Mouse (Mus musculus) testis, adult 2 months (tissue): Measurements from ENCODE around the gene Comt. TPM values are rescaled to one million over a fixed set of nuclear protein-coding genes. Genes with fewer than 3 reads are reported as not detected.

Source experiments
- H3K27ac ChIP-seq: fragments of 200-500 bp; 2 replicates; pipeline ENCODE4 v1.5.1; 2012; ENCODE audit warnings: low read depth, low read length; ENCODE audit not compliant: control insufficient read depth, insufficient read depth
- H3K27me3 ChIP-seq: fragments of 200-500 bp; 2 replicates; pipeline ENCODE4 v1.6.1; 2012; ENCODE audit warnings: mild to moderate bottlenecking, low read length, moderate library complexity; ENCODE audit not compliant: control insufficient read depth, insufficient read depth
- H3K36me3 ChIP-seq: fragments of 200-500 bp; 2 replicates; pipeline ENCODE4 v1.6.1; 2012; ENCODE audit warnings: mild to moderate bottlenecking, low read length; ENCODE audit not compliant: control insufficient read depth, insufficient read depth
- H3K4me1 ChIP-seq: fragments of 200-500 bp; 2 replicates; pipeline ENCODE4 v1.6.1; 2012; ENCODE audit warnings: low read length; ENCODE audit not compliant: control insufficient read depth, insufficient read depth
- H3K4me3 ChIP-seq: fragments of 200-500 bp; 2 replicates; pipeline ENCODE4 v1.5.1; 2012; ENCODE audit warnings: low read depth, mild to moderate bottlenecking, low read length, moderate library complexity, mixed read lengths; ENCODE audit not compliant: control insufficient read depth
- CTCF ChIP-seq: fragments of 200-500 bp; IDR thresholded peaks from 2 replicates; pipeline ENCODE4 v1.5.1; 2012; ENCODE audit warnings: low read depth, mild to moderate bottlenecking, inconsistent platforms, low read length, moderate library complexity; ENCODE audit not compliant: control insufficient read depth, insufficient read depth, insufficient replicate concordance
- POLR2A ChIP-seq: fragments of 200-500 bp; IDR thresholded peaks from 2 replicates; pipeline ENCODE4 v1.6.1; 2012; ENCODE audit warnings: low read depth, mild to moderate bottlenecking, inconsistent platforms, low read length, moderate library complexity; ENCODE audit not compliant: control insufficient read depth
- polyA plus RNA-seq: library from polyadenylated mRNA; depleted of rRNA; stranded (reverse); fragments of >200 nt; gene quantifications from 2 replicates; pipeline ENCODE4 v1.2.3, GENCODE M21; 2012; rRNA removed

The Comt gene
- polyA plus RNA-seq, 1 experiment = 12.2 TPM

- Histone ChIP-seq H3K4me1 (no peaks in the 10 kb centered on the region), H3K27me3 (no peaks in the 10 kb centered on the region), H3K36me3 (no peaks in the 10 kb centered on the region), H3K4me3 (no peak overlapping the region), H3K27ac (no peak overlapping the region)
- no peak for TF ChIP-seq CTCF
- no peak for TF ChIP-seq POLR2A
Measured at GRCm38 (mm10) chr16:18362948-18363347, 63.7 kb downstream of the Comt start.

- no peaks in the 10 kb centered on the region for H3K4me1 ChIP-seq
- TF ChIP-seq POLR2A (no peak), CTCF (no peak)
- H3K4me3 ChIP-seq = no peak overlapping the region
- no peak overlapping the region; the same call in 1 of the 2 replicates for H3K27ac ChIP-seq
- no peaks in the 10 kb centered on the region for H3K36me3 ChIP-seq
- H3K27me3 ChIP-seq = no peaks in the 10 kb centered on the region
Measured at GRCm38 (mm10) chr16:18360151-18360805, 66.4 kb downstream of the Comt start.

GRCm38 (mm10) chr16:18357977-18358376 is 68.7 kb downstream of the Comt start:
- TF ChIP-seq CTCF (no peak), POLR2A (no peak)
- Histone ChIP-seq H3K36me3 (no peaks in the 10 kb centered on the region), H3K4me3 (no peak overlapping the region), H3K27ac (no peak overlapping the region), H3K27me3 (no peaks in the 10 kb centered on the region), H3K4me1 (no peaks in the 10 kb centered on the region)

- Histone ChIP-seq H3K4me1 (no peaks in the 10 kb centered on the region), H3K4me3 (no peak overlapping the region), H3K27me3 (no peaks in the 10 kb centered on the region), H3K27ac (no peak overlapping the region), H3K36me3 (no peaks in the 10 kb centered on the region)
- TF ChIP-seq CTCF (no peak), POLR2A (no peak)
Measured at GRCm38 (mm10) chr16:18356961-18357360, 69.7 kb downstream of the Comt start.

Other genes with a start within 250 kb of the Comt start
- gene Ccdc188, start 209.0 kb downstream of the Comt start, polyA plus RNA-seq = 103 and 117 TPM in 2 replicates
- 4.3 and 5.5 TPM in 2 replicates for gene Zdhhc8, start 191.7 kb downstream of the Comt start, polyA plus RNA-seq
- gene Trmt2a, start 178.2 kb downstream of the Comt start, polyA plus RNA-seq = 23.5 and 24.9 TPM in 2 replicates
- gene Ranbp1, start 178.1 kb downstream of the Comt start, polyA plus RNA-seq = 64.4 and 76.0 TPM in 2 replicates
- 0.38 and 0.58 TPM in 2 replicates for gene Gm49776, start 168.5 kb downstream of the Comt start, polyA plus RNA-seq
- 23.3 and 28.9 TPM in 2 replicates for gene Dgcr8, start 137.6 kb downstream of the Comt start, polyA plus RNA-seq
- gene Tango2, start 78.7 kb downstream of the Comt start, polyA plus RNA-seq = 10.9 and 11.6 TPM in 2 replicates
- gene Arvcf, start 78.7 kb downstream of the Comt start, polyA plus RNA-seq = 7.8 and 10.9 TPM in 2 replicates
- gene Txnrd2, start 468 bp downstream of the Comt start, polyA plus RNA-seq = 4.3 and 4.5 TPM in 2 replicates
- 71.6 and 75.5 TPM in 2 replicates for gene Gnb1l, start 71.9 kb upstream of the Comt start, polyA plus RNA-seq
- gene Rtl10, start 72.0 kb upstream of the Comt start, polyA plus RNA-seq = 7.0 and 7.1 TPM in 2 replicates
- 4.2 and 6.1 TPM in 2 replicates for gene Tbx1, start 163.8 kb upstream of the Comt start, polyA plus RNA-seq
- gene Gp1bb, start 195.6 kb upstream of the Comt start, polyA plus RNA-seq = 7.8 and 10.9 TPM in 2 replicates
- gene Gm49601, start 199.6 kb upstream of the Comt start, polyA plus RNA-seq = 9.5 and 11.6 TPM in 2 replicates
- gene Sept5, start 203.1 kb upstream of the Comt start, polyA plus RNA-seq = 62.5 and 63.0 TPM in 2 replicates